Mouse (Mus musculus) G1E-ER4 (cell line): ENCODE results near the gene Ogn. TPM values are rescaled to one million over a fixed set of nuclear protein-coding genes. Genes with fewer than 3 reads are reported as not detected.

Source experiments
- GATA1 ChIP-seq: IDR thresholded peaks from one replicate; pipeline ENCODE4 v1.8.0; 2012; ENCODE audit warnings: low read length, inconsistent platforms
- polyA plus RNA-seq: library from polyadenylated mRNA; stranded (reverse); fragments of >175 nt; gene quantifications from 2 replicates; pipeline ENCODE4 v1.2.3, GENCODE M21; 2012

Gene Ogn
- polyA plus RNA-seq, 1 experiment, result not detected

GRCm38 (mm10) chr13:49629076-49629475 is 21.2 kb downstream of the Ogn start:
- no peak for TF ChIP-seq GATA1

- TF ChIP-seq GATA1, result no peak
Observed at GRCm38 (mm10) chr13:49639965-49640364, 32.1 kb downstream of the Ogn start.

GRCm38 (mm10) chr13:49642650-49643049 is 34.8 kb downstream of the Ogn start:
- no peak for TF ChIP-seq GATA1

- no peak for TF ChIP-seq GATA1
Observed at GRCm38 (mm10) chr13:49643669-49644362, 36.0 kb downstream of the Ogn start.

GRCm38 (mm10) chr13:49644731-49645529 is 37.1 kb downstream of the Ogn start:
- TF ChIP-seq GATA1, result no peak

- TF ChIP-seq GATA1, result no peak
Observed at GRCm38 (mm10) chr13:49646019-49646418, 38.2 kb downstream of the Ogn start.

GRCm38 (mm10) chr13:49651136-49651535 is 43.3 kb downstream of the Ogn start:
- no peak for TF ChIP-seq GATA1

GRCm38 (mm10) chr13:49651781-49652351 is 44.0 kb downstream of the Ogn start:
- TF ChIP-seq GATA1, result no peak

GRCm38 (mm10) chr13:49652481-49653179 is 44.8 kb downstream of the Ogn start, which contains the start of the genes Cenpp and Nol8:
Gene Cenpp (minus strand): TSS chr13:49652785.
Gene Nol8 (plus strand): TSS chr13:49653078.
- TF ChIP-seq GATA1, result no peak

GRCm38 (mm10) chr13:49653180-49653541 is 45.3 kb downstream of the Ogn start:
- no peak for TF ChIP-seq GATA1

Other genes starting within 250 kb of the Ogn start
- gene Ippk, start 186.8 kb upstream of the Ogn start, polyA plus RNA-seq, result 1.4 and 1.9 TPM in 2 replicates
- gene Tes3-ps, start 114.7 kb upstream of the Ogn start, polyA plus RNA-seq, result 0.03 TPM in 1 of 2 replicates, not detected in the other
- 0.01 TPM in 1 of 2 replicates, not detected in the other for gene Ecm2, start 103.2 kb upstream of the Ogn start, polyA plus RNA-seq
- gene Aspn, start 63.6 kb upstream of the Ogn start, polyA plus RNA-seq, result not detected in 2 replicates
- gene Omd, start 25.6 kb upstream of the Ogn start, polyA plus RNA-seq, result not detected in 2 replicates
- 7.3 and 9.6 TPM in 2 replicates for gene Cenpp, start 44.7 kb downstream of the Ogn start, polyA plus RNA-seq
- 1.6 and 1.8 TPM in 2 replicates for gene Nol8, start 45.0 kb downstream of the Ogn start, polyA plus RNA-seq
- 9.7 and 30.2 TPM in 2 replicates for gene Iars, start 74.1 kb downstream of the Ogn start, polyA plus RNA-seq
- gene Gm30302, start 191.0 kb downstream of the Ogn start, polyA plus RNA-seq, result not detected in 2 replicates